Mouse (Mus musculus) heart, adult 9 months (tissue): ENCODE results near the gene Hnrnpa0.

Source experiments
- DNase-seq, 2 experiments: peaks; one replicate each; pipeline ENCODE4 v3.0.0; 2022; ENCODE audit warnings: low spot score in 2 of 2

Hnrnpa0 gene

GRCm38 (mm10) chr13:58126862-58127765 is 1.2 kb downstream of the Hnrnpa0 start:
- no peak for DNase-seq

- peak in 1 of 2 experiments; percentile 31 for DNase-seq
Measured at GRCm38 (mm10) chr13:58126126-58126525, 2.2 kb downstream of the Hnrnpa0 start.

GRCm38 (mm10) chr13:58124989-58125388 is 3.4 kb downstream of the Hnrnpa0 start:
- DNase-seq, result no peak

- no peak for DNase-seq
Measured at GRCm38 (mm10) chr13:58124278-58124677, 4.1 kb downstream of the Hnrnpa0 start.

GRCm38 (mm10) chr13:58123381-58123780 is 5.0 kb downstream of the Hnrnpa0 start:
- DNase-seq, result no peak

GRCm38 (mm10) chr13:58122786-58123297 is 5.5 kb downstream of the Hnrnpa0 start:
- DNase-seq, result no peak

GRCm38 (mm10) chr13:58117318-58118017 is 10.9 kb downstream of the Hnrnpa0 start:
- no peak for DNase-seq

GRCm38 (mm10) chr13:58116801-58117200 is 11.6 kb downstream of the Hnrnpa0 start:
- no peak for DNase-seq

GRCm38 (mm10) chr13:58115227-58115626 is 13.1 kb downstream of the Hnrnpa0 start:
- DNase-seq, result peak; percentile 48 to 67

- DNase-seq, result peak in 1 of 2 experiments; percentile 34
Measured at GRCm38 (mm10) chr13:58113061-58113900, 15.1 kb downstream of the Hnrnpa0 start, which contains the start of gene Klhl3. Gene Klhl3, minus strand, starts transcription at chr13:58113592.

- no peak for DNase-seq
Measured at GRCm38 (mm10) chr13:58112601-58113041, 15.7 kb downstream of the Hnrnpa0 start.

- DNase-seq, result no peak
Measured at GRCm38 (mm10) chr13:58112191-58112590, 16.2 kb downstream of the Hnrnpa0 start.

- no peak for DNase-seq
Measured at GRCm38 (mm10) chr13:58111306-58111705, 17.1 kb downstream of the Hnrnpa0 start.

GRCm38 (mm10) chr13:58090643-58091042 is 37.7 kb downstream of the Hnrnpa0 start:
- no peak for DNase-seq

GRCm38 (mm10) chr13:58084396-58084795 is 44.0 kb downstream of the Hnrnpa0 start:
- no peak for DNase-seq

GRCm38 (mm10) chr13:58083521-58083920 is 44.8 kb downstream of the Hnrnpa0 start:
- DNase-seq, result no peak

- no peak for DNase-seq
Measured at GRCm38 (mm10) chr13:58083048-58083447, 45.3 kb downstream of the Hnrnpa0 start.

GRCm38 (mm10) chr13:58078361-58078760 is 50.0 kb downstream of the Hnrnpa0 start:
- no peak for DNase-seq
